Mouse (Mus musculus): ENCODE results near the gene Kcne3.

- TF ChIP-seq GATA1 (IDR thresholded peaks at IDR 0.05; ENCODE audit: borderline replicate concordance, low read length) (no peak), CTCF (IDR thresholded peaks at IDR 0.05; ENCODE audit: low read depth, low read length) (no peak)
These were observed 31.6 kb downstream of the Kcne3 start for GRCm38 (mm10) chr7:100207886-100208285.
